Mouse (Mus musculus) gastrocnemius, adult 18-20 months (tissue): ENCODE data around the gene Zfp606. TPM values are rescaled to one million over a fixed set of nuclear protein-coding genes. Genes with fewer than 3 reads are reported as not detected.

Source experiments
- DNase-seq: peaks from one replicate; pipeline ENCODE4 v3.0.0; 2021; ENCODE audit warnings: low spot score
- long read RNA-seq, 2 experiments: library from polyadenylated mRNA; stranded (forward); transcript quantifications; one replicate each; pipeline ENCODE4 v2.0.0; 2021
- total RNA-seq, 2 experiments: library from RNA; stranded (reverse); gene quantifications; 2 replicates each; pipeline ENCODE4 v1.2.3; 2021

The Zfp606 gene
- total RNA-seq: 1 to 10 TPM; 4.5 to 4.8 TPM
- long read RNA-seq, experiment 1, full-length matches to known transcripts: 4 of 7 reads
- long read RNA-seq, experiment 1, partial matches to known transcripts: 0 of 7 reads
- long read RNA-seq, experiment 1, other reads (novel, unspliced or antisense): 3 of 7 reads
- long read RNA-seq, experiment 2, full-length matches to known transcripts: 5 of 7 reads
- long read RNA-seq, experiment 2, partial matches to known transcripts: 0 of 7 reads
- long read RNA-seq, experiment 2, other reads (novel, unspliced or antisense): 2 of 7 reads

DNA sequence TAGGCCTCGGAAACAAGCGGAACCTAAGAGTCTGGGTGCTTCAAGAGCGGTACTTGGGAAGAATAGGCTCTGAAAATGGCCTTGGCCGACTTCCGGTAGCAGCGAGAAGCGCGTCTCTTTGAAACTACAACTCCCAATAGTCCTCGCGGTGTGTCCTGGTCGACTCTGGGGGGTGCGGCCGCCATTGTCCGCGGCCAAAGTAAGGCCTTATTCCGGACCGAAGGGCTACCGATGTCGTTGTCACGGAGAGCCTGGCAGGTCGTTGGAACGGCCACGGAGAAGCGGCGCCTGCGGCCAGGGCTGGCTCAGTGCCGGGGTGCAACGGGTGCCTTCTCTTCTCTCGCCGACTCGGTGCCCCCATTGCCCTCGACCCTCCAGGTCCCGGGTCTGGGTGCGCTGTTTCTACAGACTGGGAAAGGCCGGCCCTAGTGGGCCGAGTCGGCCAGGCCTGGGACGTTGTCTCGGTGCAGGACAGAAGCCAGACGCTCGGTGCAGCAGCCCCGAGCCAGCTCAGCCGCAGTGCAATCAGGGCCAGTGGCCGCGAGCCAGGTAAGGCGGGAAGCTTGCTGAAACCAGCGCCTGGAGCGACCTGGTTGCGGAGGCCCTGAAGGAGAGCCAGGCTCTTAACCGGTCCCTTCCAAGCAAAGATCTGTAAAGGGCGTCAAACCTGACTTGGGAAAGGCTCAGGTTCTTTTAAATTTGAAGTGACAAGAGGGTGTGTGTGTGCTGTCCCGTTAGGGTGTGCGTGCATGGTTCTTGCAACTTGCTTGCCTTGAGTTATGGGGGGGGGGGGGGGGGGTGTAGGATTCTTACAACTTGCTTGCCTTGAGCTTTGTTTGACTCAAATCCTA, at the start of gene Zfp606:
Gene Zfp606 (plus strand): TSS at position 136 of the 851 bp plus-strand sequence.
- peak; percentile 87 for DNase-seq

DNA sequence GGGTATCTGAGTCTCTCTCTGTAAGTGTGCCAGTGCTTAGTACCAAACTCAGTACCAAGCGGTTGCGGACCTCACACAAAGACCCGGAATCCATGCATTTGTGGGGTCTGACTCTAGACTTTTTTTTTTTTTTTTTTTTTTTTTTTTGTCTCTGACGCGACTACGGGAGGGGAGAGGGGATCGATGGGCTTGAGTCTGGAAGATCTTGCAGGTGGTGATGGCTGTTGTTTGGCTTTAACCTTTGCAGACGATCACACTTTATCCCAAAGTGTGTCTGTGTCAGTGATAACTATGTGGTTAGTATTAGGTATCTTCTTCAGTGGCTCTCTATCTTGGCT, 885 bp downstream of the Zfp606 start:
- DNase-seq: no peak

DNA sequence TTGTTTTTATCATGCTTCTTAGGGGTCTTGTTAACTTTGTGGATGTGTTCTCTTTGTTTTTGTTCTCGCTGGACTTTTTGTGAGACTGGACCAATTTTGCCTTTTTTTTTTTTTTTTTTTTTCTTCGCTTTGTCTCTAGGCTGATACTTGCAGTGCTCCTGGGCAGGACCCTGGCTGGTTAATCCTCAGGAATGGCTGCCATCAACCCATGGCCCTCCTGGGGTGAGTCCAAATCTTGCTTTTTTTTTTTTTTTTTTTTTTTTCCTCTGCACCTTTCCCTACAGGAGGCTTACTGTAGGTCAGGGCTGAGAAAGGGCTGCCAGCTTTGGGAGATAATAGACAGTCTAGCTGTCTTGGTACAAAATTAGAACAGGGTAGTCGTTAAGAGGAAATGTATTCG, 1.4 kb downstream of the Zfp606 start:
- DNase-seq: no peak

DNA sequence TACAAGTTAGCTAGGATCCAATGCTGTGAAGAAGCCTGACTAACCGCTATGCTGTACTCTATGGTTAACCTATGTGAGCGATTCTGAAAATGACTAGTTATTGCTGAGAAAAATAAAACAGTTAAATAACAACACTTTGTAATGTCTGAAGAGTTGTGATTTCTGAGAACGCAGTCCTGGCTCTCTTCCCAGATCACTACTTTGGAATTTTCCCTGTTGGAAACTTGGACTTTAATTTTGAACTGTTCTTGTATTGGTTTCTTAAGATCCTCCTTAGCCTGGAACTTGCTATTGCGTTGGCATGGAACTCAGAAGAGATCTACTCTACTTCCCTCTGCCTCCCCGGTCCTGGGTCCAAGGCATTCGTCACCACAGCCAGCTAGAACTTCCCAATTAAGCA, 5.7 kb downstream of the Zfp606 start:
- no peak for DNase-seq

DNA sequence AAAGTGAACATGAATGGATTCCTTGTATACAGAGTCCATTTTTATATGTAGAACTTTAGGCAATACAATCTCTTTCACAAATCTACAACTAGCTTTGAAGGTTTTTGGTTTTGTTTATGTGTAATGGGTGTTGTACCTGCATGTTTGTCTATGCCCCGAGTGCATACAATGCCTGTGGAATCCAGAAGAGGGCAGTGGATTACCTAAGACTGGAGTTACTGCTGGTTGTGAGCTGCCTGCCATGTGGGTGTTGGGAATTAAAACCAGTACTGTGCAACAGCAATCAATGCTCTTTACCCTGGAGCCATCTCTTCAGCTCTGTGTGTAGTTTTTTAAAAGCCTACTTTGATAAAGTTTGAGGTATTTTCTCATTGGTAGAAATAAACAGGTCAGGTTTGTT, 7.9 kb downstream of the Zfp606 start:
- DNase-seq: no peak

DNA sequence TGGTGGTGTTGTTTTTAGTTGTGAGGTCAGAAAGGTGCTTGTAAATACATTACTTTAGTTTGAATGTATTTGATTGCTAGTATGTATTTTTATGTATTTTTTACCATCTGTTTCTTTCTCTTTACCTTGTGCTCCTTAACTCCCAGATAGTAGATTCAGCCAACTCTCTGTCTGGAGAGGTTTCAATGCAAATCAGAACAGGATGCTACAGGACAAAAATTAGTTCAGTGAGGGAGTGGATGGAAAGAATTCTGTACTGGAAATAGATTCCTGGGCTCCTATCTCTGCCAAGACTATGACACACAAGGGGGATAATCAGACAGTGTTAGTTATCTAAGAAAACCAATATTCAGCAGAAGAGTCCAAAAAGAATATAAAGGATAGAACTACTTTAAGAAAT, 8.6 kb downstream of the Zfp606 start:
- DNase-seq: no peak

DNA sequence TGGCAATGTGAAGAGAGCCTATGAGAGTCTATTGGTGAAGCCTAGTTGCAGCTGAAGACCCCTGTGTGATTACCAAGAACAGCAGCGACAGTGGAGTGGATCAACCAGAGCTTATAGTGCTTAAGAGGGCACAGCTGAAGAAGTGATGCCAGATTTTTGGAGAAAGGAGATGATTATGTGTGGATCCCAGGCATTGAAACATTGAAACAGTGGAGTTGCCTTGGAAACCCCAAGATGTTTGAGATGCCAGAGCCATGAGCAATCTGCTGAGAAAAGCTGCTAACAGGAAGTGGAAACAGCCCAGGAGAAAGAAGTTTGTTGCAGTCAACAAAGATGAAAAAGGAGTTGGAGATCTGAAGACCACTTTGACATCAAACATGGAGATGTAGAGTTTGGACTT, 32.8 kb downstream of the Zfp606 start:
- DNase-seq: no peak

DNA sequence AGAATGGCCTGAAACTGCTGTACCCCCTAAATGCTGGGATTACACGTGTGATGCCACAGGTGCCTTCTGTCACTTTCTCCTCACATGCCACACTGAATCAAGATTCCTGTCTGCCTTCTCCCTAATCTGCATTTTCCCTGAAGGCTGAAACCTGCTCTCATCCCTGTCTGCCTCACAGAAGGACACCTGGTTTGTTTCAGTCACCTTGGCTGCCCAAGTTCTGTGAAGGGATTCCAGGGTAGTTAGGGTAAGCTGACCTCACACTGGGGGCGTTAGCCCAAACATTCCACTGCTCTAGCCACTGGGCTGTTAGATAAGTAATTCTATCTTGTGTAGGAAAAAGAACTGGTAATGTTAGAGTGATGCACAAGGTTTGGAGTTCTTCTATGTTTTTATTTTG, 34.1 kb downstream of the Zfp606 start, which contains the start of gene 2900092C05Rik:
Gene 2900092C05Rik (plus strand): TSS at position 301 of the 400 bp plus-strand sequence.
- DNase-seq: no peak

Other genes with a start within 250 kb of the Zfp606 start
- not detected for gene Vmn1r81, start 210.0 kb upstream of the Zfp606 start, total RNA-seq
- not detected for gene Vmn1r82, start 177.9 kb upstream of the Zfp606 start, total RNA-seq
- not detected for gene Vmn1r83, start 148.8 kb upstream of the Zfp606 start, total RNA-seq
- not detected for gene Vmn1r84, start 109.0 kb upstream of the Zfp606 start, total RNA-seq
- gene Zfp551, start 55.5 kb upstream of the Zfp606 start, total RNA-seq: 1 to 10 TPM; 1.2 to 1.6 TPM
- not detected for gene 2900092C05Rik, start 34.2 kb downstream of the Zfp606 start, total RNA-seq
- not detected for gene Vmn2r53, start 130.5 kb downstream of the Zfp606 start, total RNA-seq
- not detected for gene Vmn2r54, start 162.0 kb downstream of the Zfp606 start, total RNA-seq
- gene Vmn2r55, start 206.7 kb downstream of the Zfp606 start, total RNA-seq: not detected